In genomic region chr16:42303461-42303860, GRCm38 (mm10) we compare ENCODE assay signal across 9 mouse cellular contexts. TPM values are rescaled to one million over a fixed set of nuclear protein-coding genes. Genes with fewer than 3 reads are reported as not detected.
DNase-seq lines count a peak whose midpoint lies in the region; ATAC-seq lines count a peak whose summit lies in the region.
"Had no signal": no experiment of that assay in that cellular context is flagged by ENCODE, and none has a peak within 500 bp of the region (broad histone marks: within the 10 kb centered on the region; RNA-seq: fewer than 3 reads in every experiment).

No protein-coding gene starts in this region.

- DNase-seq in gastrocnemius, postnatal 14 days, result peak; percentile 65
- no peak for DNase-seq in gastrocnemius, postnatal 36 days
- DNase-seq in brain, adult 2 months (ENCODE audit: low read depth, low spot score), result peak; percentile 74
- DNase-seq in forelimb bud, embryonic 11.5 days (ENCODE audit: low read depth, low spot score), result peak; percentile 20
- DNase-seq in heart, adult 18-20 months, result no peak
- DNase-seq in kidney, postnatal 14 days, result no peak

- no peaks in the 10 kb centered on the region for H3K9me3 ChIP-seq in midbrain, embryonic 16.5 days (replicated peaks; ENCODE audit: control insufficient read depth, low read length, poor library complexity, severe bottlenecking)
- no peaks in the 10 kb centered on the region for H3K9me3 ChIP-seq in intestine, embryonic 15.5 days

- H3K27ac ChIP-seq in midbrain, embryonic 16.5 days (ENCODE audit: low read length), result 0 out of 2 replicates have a peak overlapping the region, but pooled peaks have one; percentile 26
- H3K27ac ChIP-seq in intestine, embryonic 15.5 days, result no peak overlapping the region
- H3K27ac ChIP-seq: liver, embryonic 14.5 days had no signal

- H3K9ac ChIP-seq in midbrain, embryonic 16.5 days (ENCODE audit: low read depth, low read length), result 0 out of 2 replicates have a peak overlapping the region, but pooled peaks have one; percentile 7
- H3K9ac ChIP-seq in intestine, embryonic 15.5 days, result no peak overlapping the region
- H3K9ac ChIP-seq: liver, embryonic 14.5 days had no signal

- H3K4me3 ChIP-seq in midbrain, embryonic 16.5 days (ENCODE audit: low read depth, low read length), result no peak overlapping the region
- H3K4me3 ChIP-seq in intestine, embryonic 15.5 days (replicated peaks), result no peak overlapping the region

- intact Hi-C loops in gastrocnemius, postnatal 14 days (cut with DNase I; ENCODE audit: low total_unique reads), result no loop called here
- intact Hi-C loops in gastrocnemius, postnatal 36 days (cut with DNase I), result no loop called here

- 40% methylated on average over 6 of the region's 6 CpGs for WGBS in midbrain, embryonic 16.5 days
- 54% methylated on average over 6 of the region's 6 CpGs for WGBS in intestine, embryonic 15.5 days

- ATAC-seq in midbrain, embryonic 16.5 days, result peak; percentile 34; the same call in 1 of the 2 replicates
- ATAC-seq in intestine, embryonic 15.5 days, result no peak

- H3K27me3 ChIP-seq in midbrain, embryonic 16.5 days (ENCODE audit: control insufficient read depth, insufficient read depth, low read depth, low read length), result no peaks in the 10 kb centered on the region
- no peaks in the 10 kb centered on the region for H3K27me3 ChIP-seq in intestine, embryonic 15.5 days (replicated peaks)

- H3K36me3 ChIP-seq in midbrain, embryonic 16.5 days (ENCODE audit: control insufficient read depth, insufficient read depth, low read length), result no peaks in the 10 kb centered on the region
- H3K36me3 ChIP-seq in intestine, embryonic 15.5 days, result no peaks in the 10 kb centered on the region

- H3K4me1 ChIP-seq in midbrain, embryonic 16.5 days (ENCODE audit: control insufficient read depth, insufficient read depth, low read length), result peaks cover 39% of the 10 kb centered on the region
- 0 out of 2 replicates have a peak, but pooled peaks cover 3% of the 10 kb centered on the region for H3K4me1 ChIP-seq in intestine, embryonic 15.5 days (replicated peaks)

- H3K4me2 ChIP-seq in midbrain, embryonic 16.5 days (ENCODE audit: low read length), result no peak overlapping the region
- no peak overlapping the region for H3K4me2 ChIP-seq in intestine, embryonic 15.5 days (replicated peaks)

RNA-seq across cellular contexts. Expression of gene Gap43, which starts 37.0 kb away (rescaled TPM):
- 1 to 10 TPM; 3.2 to 5.3 TPM for total RNA-seq in gastrocnemius, postnatal 14 days (2021)
- total RNA-seq in gastrocnemius, postnatal 36 days (2021), result under 1 TPM in 1 of 2 experiments, not detected in 1; 0.41 TPM
- 1,781 and 1,991 TPM in 2 replicates for polyA plus RNA-seq in midbrain, embryonic 16.5 days (2015; fragmentation: Nextera tagmentation; extraction: Ambion mirVana)
- total RNA-seq in heart, adult 18-20 months (2021), result under 1 TPM; 0.17 to 0.41 TPM
- polyA plus RNA-seq in intestine, embryonic 15.5 days (2015; fragmentation: Nextera tagmentation; extraction: Ambion mirVana), result 61.0 and 67.5 TPM in 2 replicates

Comparison
In these comparisons a context has a peak if more than half of its experiments do, and no peak if none do; other contexts are left out.
1. DNase-seq: peak in gastrocnemius, postnatal 14 days (single experiment), brain, adult 2 months (single experiment) and forelimb bud, embryonic 11.5 days (single experiment); none in gastrocnemius, postnatal 36 days (0 of 2), heart, adult 18-20 months (0 of 2) and kidney, postnatal 14 days (single experiment).